Mouse (Mus musculus): Measurements from ENCODE around the gene Fam19a2.

- TF ChIP-seq CTCF (IDR thresholded peaks at IDR 0.05; ENCODE audit: control insufficient read depth, insufficient read depth, low read length) (no peak), POLR2A (IDR thresholded peaks at IDR 0.05; ENCODE audit: borderline replicate concordance, control insufficient read depth, low read depth, low read length) (no peak)
These were observed 121.8 kb downstream of the Fam19a2 start for GRCm38 (mm10) chr10:123385641-123386040.

All from bone marrow, adult 2 months (tissue).